Mouse (Mus musculus): Measurements from ENCODE around the gene Dyrk1b. TPM values are rescaled to one million over a fixed set of nuclear protein-coding genes. Genes with fewer than 3 reads are reported as not detected.
A peak's percentile ranks its signal among the peaks of the same experiment; 100 is the strongest.

Dyrk1b gene
- polyA plus RNA-seq, 1 experiment from 2014 or later = 13.5 TPM

GRCm38 (mm10) chr7:28185884-28186283 lies 6.6 kb downstream of the Dyrk1b start:
- Histone ChIP-seq H3K4me3 (ENCODE audit: low read depth, low read length) (no peak overlapping the region), H3K27me3 (replicated peaks; ENCODE audit: control insufficient read depth, insufficient read depth, low read length) (no peaks in the 10 kb centered on the region), H3K4me1 (ENCODE audit: control insufficient read depth, insufficient read depth, low read length) (no peaks in the 10 kb centered on the region), H3K9ac (ENCODE audit: low read depth, low read length) (no peak overlapping the region), H3K4me2 (ENCODE audit: low read depth, low read length) (no peak overlapping the region), H3K36me3 (ENCODE audit: control insufficient read depth, insufficient read depth, low read length) (peaks cover 95% of the 10 kb centered on the region), H3K27ac (replicated peaks; ENCODE audit: low read depth, low read length) (no peak overlapping the region), H3K9me3 (ENCODE audit: control insufficient read depth, low read length) (no peaks in the 10 kb centered on the region)
- 94% methylated on average over 13 of the region's 14 CpGs for WGBS
- DNase-seq (ENCODE audit: low spot score) (no peak), ATAC-seq (ENCODE audit: low read depth) (no peak)

- Histone ChIP-seq H3K4me3 (ENCODE audit: low read depth, low read length) (no peak overlapping the region), H3K36me3 (ENCODE audit: control insufficient read depth, insufficient read depth, low read length) (peaks cover 97% of the 10 kb centered on the region), H3K27ac (replicated peaks; ENCODE audit: low read depth, low read length) (no peak overlapping the region), H3K4me1 (ENCODE audit: control insufficient read depth, insufficient read depth, low read length) (no peaks in the 10 kb centered on the region), H3K4me2 (ENCODE audit: low read depth, low read length) (no peak overlapping the region), H3K9me3 (ENCODE audit: control insufficient read depth, low read length) (no peaks in the 10 kb centered on the region), H3K9ac (ENCODE audit: low read depth, low read length) (no peak overlapping the region), H3K27me3 (replicated peaks; ENCODE audit: control insufficient read depth, insufficient read depth, low read length) (no peaks in the 10 kb centered on the region)
- WGBS = 97% methylated on average over 6 of the region's 8 CpGs
- no peak for DNase-seq (ENCODE audit: low spot score)
- no peak for ATAC-seq (ENCODE audit: low read depth)
Observed at GRCm38 (mm10) chr7:28186631-28187030, 7.4 kb downstream of the Dyrk1b start.

GRCm38 (mm10) chr7:28191489-28191888 lies 12.2 kb downstream of the Dyrk1b start:
- Histone ChIP-seq H3K27me3 (replicated peaks; ENCODE audit: control insufficient read depth, insufficient read depth, low read length) (no peaks in the 10 kb centered on the region), H3K4me3 (ENCODE audit: low read depth, low read length) (no peak overlapping the region), H3K4me2 (ENCODE audit: low read depth, low read length) (no peak overlapping the region), H3K9me3 (ENCODE audit: control insufficient read depth, low read length) (no peaks in the 10 kb centered on the region), H3K9ac (ENCODE audit: low read depth, low read length) (no peak overlapping the region), H3K4me1 (ENCODE audit: control insufficient read depth, insufficient read depth, low read length) (no peaks in the 10 kb centered on the region), H3K36me3 (ENCODE audit: control insufficient read depth, insufficient read depth, low read length) (peaks cover 72% of the 10 kb centered on the region), H3K27ac (replicated peaks; ENCODE audit: low read depth, low read length) (no peak overlapping the region)
- 93% methylated on average over 3 of the region's 3 CpGs for WGBS
- no peak for ATAC-seq (ENCODE audit: low read depth)
- no peak for DNase-seq (ENCODE audit: low spot score)

- DNase-seq (ENCODE audit: low spot score) (no peak), ATAC-seq (ENCODE audit: low read depth) (no peak)
- no peaks in the 10 kb centered on the region for H3K27me3 ChIP-seq (replicated peaks; ENCODE audit: control insufficient read depth, insufficient read depth, low read length)
- WGBS = 93% methylated on average over 1 of the region's 1 CpGs
- no peaks in the 10 kb centered on the region for H3K9me3 ChIP-seq (ENCODE audit: control insufficient read depth, low read length)
- no peak overlapping the region for H3K4me2 ChIP-seq (ENCODE audit: low read depth, low read length)
- no peak overlapping the region for H3K27ac ChIP-seq (replicated peaks; ENCODE audit: low read depth, low read length)
- H3K4me3 ChIP-seq (ENCODE audit: low read depth, low read length) = no peak overlapping the region
- peaks cover 68% of the 10 kb centered on the region for H3K36me3 ChIP-seq (ENCODE audit: control insufficient read depth, insufficient read depth, low read length)
- H3K9ac ChIP-seq (ENCODE audit: low read depth, low read length) = no peak overlapping the region
- no peaks in the 10 kb centered on the region for H3K4me1 ChIP-seq (ENCODE audit: control insufficient read depth, insufficient read depth, low read length)
Observed at GRCm38 (mm10) chr7:28191903-28192302, 12.6 kb downstream of the Dyrk1b start.

GRCm38 (mm10) chr7:28195414-28196098 lies 16.3 kb downstream of the Dyrk1b start:
- Histone ChIP-seq H3K27me3 (replicated peaks; ENCODE audit: control insufficient read depth, insufficient read depth, low read length) (no peaks in the 10 kb centered on the region), H3K27ac (replicated peaks; ENCODE audit: low read depth, low read length) (no peak overlapping the region), H3K4me2 (ENCODE audit: low read depth, low read length) (no peak overlapping the region), H3K4me3 (ENCODE audit: low read depth, low read length) (no peak overlapping the region), H3K9ac (ENCODE audit: low read depth, low read length) (no peak overlapping the region), H3K9me3 (ENCODE audit: control insufficient read depth, low read length) (no peaks in the 10 kb centered on the region), H3K36me3 (ENCODE audit: control insufficient read depth, insufficient read depth, low read length) (peaks cover 44% of the 10 kb centered on the region), H3K4me1 (ENCODE audit: control insufficient read depth, insufficient read depth, low read length) (no peaks in the 10 kb centered on the region)
- no peak for ATAC-seq (ENCODE audit: low read depth)
- 90% methylated on average over 5 of the region's 5 CpGs for whole genome bisulfite sequencing
- no peak for DNase-seq (ENCODE audit: low spot score)

GRCm38 (mm10) chr7:28196528-28196927 lies 17.3 kb downstream of the Dyrk1b start:
- no peaks in the 10 kb centered on the region for H3K27me3 ChIP-seq (replicated peaks; ENCODE audit: control insufficient read depth, insufficient read depth, low read length)
- no peak overlapping the region for H3K4me3 ChIP-seq (ENCODE audit: low read depth, low read length)
- H3K9ac ChIP-seq (ENCODE audit: low read depth, low read length) = no peak overlapping the region
- H3K4me2 ChIP-seq (ENCODE audit: low read depth, low read length) = no peak overlapping the region
- 62% methylated on average over 14 of the region's 14 CpGs for WGBS
- no peaks in the 10 kb centered on the region for H3K9me3 ChIP-seq (ENCODE audit: control insufficient read depth, low read length)
- H3K4me1 ChIP-seq (ENCODE audit: control insufficient read depth, insufficient read depth, low read length) = no peaks in the 10 kb centered on the region
- no peak overlapping the region for H3K27ac ChIP-seq (replicated peaks; ENCODE audit: low read depth, low read length)
- ATAC-seq (ENCODE audit: low read depth) (no peak), DNase-seq (ENCODE audit: low spot score) (no peak)
- peaks cover 34% of the 10 kb centered on the region for H3K36me3 ChIP-seq (ENCODE audit: control insufficient read depth, insufficient read depth, low read length)

GRCm38 (mm10) chr7:28199054-28199453 lies 19.8 kb downstream of the Dyrk1b start:
- ATAC-seq (ENCODE audit: low read depth) (no peak), DNase-seq (ENCODE audit: low spot score) (no peak)
- H3K27ac ChIP-seq (replicated peaks; ENCODE audit: low read depth, low read length) = no peak overlapping the region
- WGBS = 81% methylated on average over 4 of the region's 4 CpGs
- H3K4me3 ChIP-seq (ENCODE audit: low read depth, low read length) = no peak overlapping the region
- H3K36me3 ChIP-seq (ENCODE audit: control insufficient read depth, insufficient read depth, low read length) = peaks cover 23% of the 10 kb centered on the region
- H3K4me2 ChIP-seq (ENCODE audit: low read depth, low read length) = no peak overlapping the region
- H3K27me3 ChIP-seq (replicated peaks; ENCODE audit: control insufficient read depth, insufficient read depth, low read length) = no peaks in the 10 kb centered on the region
- no peaks in the 10 kb centered on the region for H3K4me1 ChIP-seq (ENCODE audit: control insufficient read depth, insufficient read depth, low read length)
- H3K9ac ChIP-seq (ENCODE audit: low read depth, low read length) = no peak overlapping the region
- H3K9me3 ChIP-seq (ENCODE audit: control insufficient read depth, low read length) = no peaks in the 10 kb centered on the region

DNA sequence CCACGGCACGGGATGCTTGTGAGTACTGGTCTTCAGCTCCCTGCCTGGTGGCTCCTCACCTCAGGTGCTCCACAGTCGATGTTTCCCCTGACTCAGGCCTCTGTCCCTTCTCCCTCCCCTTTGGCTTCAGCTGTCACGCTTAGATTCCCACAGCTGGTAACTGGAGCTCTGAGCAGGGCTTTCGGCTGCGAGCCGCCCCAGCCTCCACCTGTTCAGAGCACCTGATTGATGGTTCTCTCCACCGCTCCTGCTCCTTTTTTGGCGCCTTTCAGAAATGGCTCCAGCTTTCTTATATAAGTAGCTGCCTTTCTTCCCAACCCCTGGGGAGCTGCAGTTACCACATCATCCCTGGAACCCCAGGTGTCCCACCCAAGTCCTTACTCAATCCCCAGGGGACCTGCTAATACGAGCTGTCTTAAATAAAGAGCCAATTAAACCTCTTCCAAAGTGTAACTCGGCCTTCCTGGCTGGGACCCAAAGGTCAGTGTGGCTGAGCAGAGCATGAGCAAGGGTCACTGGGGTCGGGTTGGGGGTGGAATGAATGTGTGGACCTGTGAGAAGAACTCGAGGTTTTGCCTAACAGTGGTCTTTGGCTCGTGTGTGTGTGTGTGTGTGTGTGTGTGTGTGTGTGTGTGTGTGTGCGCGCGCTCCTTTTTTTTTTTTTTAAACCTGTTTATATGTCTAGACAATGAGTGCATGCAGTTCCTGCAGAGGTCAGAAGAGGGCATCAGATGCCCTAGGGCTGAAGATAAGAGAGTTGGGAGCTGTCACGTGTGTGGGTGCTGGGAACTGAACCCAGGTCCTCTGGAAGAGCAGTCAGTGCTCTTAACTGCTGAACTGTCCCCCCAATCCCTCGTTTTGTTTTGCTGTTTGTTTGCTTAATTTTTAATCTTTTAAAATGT lies 24.2 kb downstream of the Dyrk1b start:
- Histone ChIP-seq H3K27me3 (replicated peaks; ENCODE audit: control insufficient read depth, insufficient read depth, low read length) (no peaks in the 10 kb centered on the region), H3K27ac (replicated peaks; ENCODE audit: low read depth, low read length) (no peak overlapping the region), H3K4me1 (ENCODE audit: control insufficient read depth, insufficient read depth, low read length) (no peaks in the 10 kb centered on the region), H3K36me3 (ENCODE audit: control insufficient read depth, insufficient read depth, low read length) (no peaks in the 10 kb centered on the region; the same call in 1 of the 2 replicates), H3K4me3 (ENCODE audit: low read depth, low read length) (no peak overlapping the region), H3K9me3 (ENCODE audit: control insufficient read depth, low read length) (no peaks in the 10 kb centered on the region), H3K4me2 (ENCODE audit: low read depth, low read length) (no peak overlapping the region), H3K9ac (ENCODE audit: low read depth, low read length) (no peak overlapping the region)
- DNase-seq (ENCODE audit: low spot score) (peak; percentile 50), ATAC-seq (ENCODE audit: low read depth) (peak; percentile 70)
- 56% methylated on average over 18 of the region's 19 CpGs for WGBS
